Mouse (Mus musculus): Measurements from ENCODE around the gene Foxn3. TPM values are rescaled to one million over a fixed set of nuclear protein-coding genes. Genes with fewer than 3 reads are reported as not detected.

Gene Foxn3
- polyA plus RNA-seq, 1 experiment from 2014 or later: 86.3 TPM

DNA sequence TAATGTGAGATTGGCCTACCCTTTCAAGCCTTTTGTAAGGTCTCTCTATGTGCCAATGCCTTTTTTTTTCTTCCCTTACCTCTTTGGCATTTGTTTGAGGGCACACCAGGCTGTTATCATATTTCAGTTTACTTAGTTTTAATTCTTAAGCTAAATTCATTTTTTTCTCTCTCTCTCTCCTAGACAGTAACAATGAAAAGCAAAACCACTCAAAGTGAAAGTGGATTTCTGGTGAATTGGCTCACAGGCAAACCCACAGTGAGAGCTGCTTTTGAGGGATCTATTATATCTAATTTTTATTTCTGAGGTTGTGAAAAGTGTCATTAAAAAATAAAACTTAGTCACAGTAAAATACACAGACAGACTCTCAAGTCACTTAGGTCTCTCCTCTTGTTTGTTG, 101.1 kb downstream of the Foxn3 start:
- Histone ChIP-seq H3K36me3 (ENCODE audit: control insufficient read depth, insufficient read depth, low read length) (no peaks in the 10 kb centered on the region), H3K4me3 (ENCODE audit: low read depth, low read length) (no peak overlapping the region), H3K4me1 (ENCODE audit: control insufficient read depth, insufficient read depth, low read length) (peaks cover under 1% of the 10 kb centered on the region), H3K9me3 (ENCODE audit: control insufficient read depth, low read length) (no peaks in the 10 kb centered on the region), H3K27me3 (replicated peaks; ENCODE audit: control insufficient read depth, insufficient read depth, low read length) (no peaks in the 10 kb centered on the region), H3K4me2 (ENCODE audit: low read depth, low read length) (no peak overlapping the region), H3K27ac (replicated peaks; ENCODE audit: low read depth, low read length) (no peak overlapping the region), H3K9ac (ENCODE audit: low read depth, low read length) (no peak overlapping the region)
- DNase-seq (ENCODE audit: low spot score): no peak
- no peak for ATAC-seq (ENCODE audit: low read depth)

GRCm38 (mm10) chr12:99457521-99458205, 105.7 kb downstream of the Foxn3 start:
- WGBS: 69% methylated on average over 10 of the region's 10 CpGs
- H3K4me3 ChIP-seq (ENCODE audit: low read depth, low read length): no peak overlapping the region
- H3K36me3 ChIP-seq (ENCODE audit: control insufficient read depth, insufficient read depth, low read length): no peaks in the 10 kb centered on the region
- DNase-seq (ENCODE audit: low spot score): peak; percentile 43
- H3K27ac ChIP-seq (replicated peaks; ENCODE audit: low read depth, low read length): no peak overlapping the region
- H3K4me2 ChIP-seq (ENCODE audit: low read depth, low read length): no peak overlapping the region
- H3K4me1 ChIP-seq (ENCODE audit: control insufficient read depth, insufficient read depth, low read length): no peaks in the 10 kb centered on the region; the same call in 1 of the 2 replicates
- H3K9ac ChIP-seq (ENCODE audit: low read depth, low read length): no peak overlapping the region
- peak; percentile 15; the same call in 1 of the 2 replicates for ATAC-seq (ENCODE audit: low read depth)
- H3K9me3 ChIP-seq (ENCODE audit: control insufficient read depth, low read length): no peaks in the 10 kb centered on the region
- no peaks in the 10 kb centered on the region for H3K27me3 ChIP-seq (replicated peaks; ENCODE audit: control insufficient read depth, insufficient read depth, low read length)

GRCm38 (mm10) chr12:99455580-99455979, 107.8 kb downstream of the Foxn3 start:
- Histone ChIP-seq H3K4me3 (ENCODE audit: low read depth, low read length) (no peak overlapping the region), H3K9me3 (ENCODE audit: control insufficient read depth, low read length) (no peaks in the 10 kb centered on the region), H3K36me3 (ENCODE audit: control insufficient read depth, insufficient read depth, low read length) (no peaks in the 10 kb centered on the region), H3K4me2 (ENCODE audit: low read depth, low read length) (no peak overlapping the region), H3K4me1 (ENCODE audit: control insufficient read depth, insufficient read depth, low read length) (no peaks in the 10 kb centered on the region; the same call in 1 of the 2 replicates), H3K27me3 (replicated peaks; ENCODE audit: control insufficient read depth, insufficient read depth, low read length) (no peaks in the 10 kb centered on the region), H3K9ac (ENCODE audit: low read depth, low read length) (no peak overlapping the region), H3K27ac (replicated peaks; ENCODE audit: low read depth, low read length) (no peak overlapping the region)
- ATAC-seq (ENCODE audit: low read depth) (no peak), DNase-seq (ENCODE audit: low spot score) (no peak)
- 86% methylated on average over 8 of the region's 8 CpGs for WGBS

- peak; percentile 35 for DNase-seq (ENCODE audit: low spot score)
- no peaks in the 10 kb centered on the region for H3K27me3 ChIP-seq (replicated peaks; ENCODE audit: control insufficient read depth, insufficient read depth, low read length)
- no peaks in the 10 kb centered on the region for H3K36me3 ChIP-seq (ENCODE audit: control insufficient read depth, insufficient read depth, low read length)
- H3K9me3 ChIP-seq (ENCODE audit: control insufficient read depth, low read length): no peaks in the 10 kb centered on the region
- no peak overlapping the region for H3K9ac ChIP-seq (ENCODE audit: low read depth, low read length)
- H3K4me3 ChIP-seq (ENCODE audit: low read depth, low read length): no peak overlapping the region
- H3K4me2 ChIP-seq (ENCODE audit: low read depth, low read length): no peak overlapping the region
- 0 out of 2 replicates have a peak, but pooled peaks have one; percentile 12 for ATAC-seq (ENCODE audit: low read depth)
- 46% methylated on average over 8 of the region's 9 CpGs for WGBS
- no peak overlapping the region for H3K27ac ChIP-seq (replicated peaks; ENCODE audit: low read depth, low read length)
- H3K4me1 ChIP-seq (ENCODE audit: control insufficient read depth, insufficient read depth, low read length): no peaks in the 10 kb centered on the region; the same call in 1 of the 2 replicates
Measured at GRCm38 (mm10) chr12:99454394-99454793, 109.0 kb downstream of the Foxn3 start.

- Histone ChIP-seq H3K4me1 (ENCODE audit: control insufficient read depth, insufficient read depth, low read length) (no peaks in the 10 kb centered on the region; the same call in 1 of the 2 replicates), H3K9ac (ENCODE audit: low read depth, low read length) (no peak overlapping the region), H3K27me3 (replicated peaks; ENCODE audit: control insufficient read depth, insufficient read depth, low read length) (no peaks in the 10 kb centered on the region)
Measured at GRCm38 (mm10) chr12:99453797-99454196, 109.6 kb downstream of the Foxn3 start.

DNA sequence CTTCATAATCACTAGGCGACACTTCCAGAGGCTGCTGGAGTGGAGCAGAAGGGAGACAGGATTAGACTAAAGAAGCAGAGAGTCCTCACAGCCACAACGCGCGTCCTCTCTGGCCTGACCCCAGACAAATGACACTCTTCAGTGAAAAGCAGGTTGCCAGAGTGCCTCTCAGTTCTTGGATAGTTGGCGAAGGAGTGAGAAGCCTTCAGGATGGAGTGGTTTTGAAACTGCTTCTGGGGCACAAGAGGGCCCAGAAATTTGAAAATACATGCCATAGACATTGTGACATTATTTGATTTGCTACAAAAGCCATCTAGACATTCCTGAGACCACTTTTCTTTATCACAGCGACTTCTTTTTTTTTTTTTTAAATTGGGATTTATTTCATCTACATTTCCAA, 113.3 kb downstream of the Foxn3 start:
- Histone ChIP-seq H3K9me3 (ENCODE audit: control insufficient read depth, low read length) (no peaks in the 10 kb centered on the region), H3K27me3 (replicated peaks; ENCODE audit: control insufficient read depth, insufficient read depth, low read length) (no peaks in the 10 kb centered on the region), H3K4me1 (ENCODE audit: control insufficient read depth, insufficient read depth, low read length) (no peaks in the 10 kb centered on the region; the same call in 1 of the 2 replicates), H3K36me3 (ENCODE audit: control insufficient read depth, insufficient read depth, low read length) (no peaks in the 10 kb centered on the region), H3K4me2 (ENCODE audit: low read depth, low read length) (no peak overlapping the region), H3K4me3 (ENCODE audit: low read depth, low read length) (no peak overlapping the region), H3K27ac (replicated peaks; ENCODE audit: low read depth, low read length) (no peak overlapping the region), H3K9ac (ENCODE audit: low read depth, low read length) (no peak overlapping the region)
- ATAC-seq (ENCODE audit: low read depth) (no peak), DNase-seq (ENCODE audit: low spot score) (no peak)
- 87% methylated on average over 6 of the region's 6 CpGs for WGBS

More at GRCm38 (mm10) chr12:99453797-99454196, 109.6 kb downstream of the Foxn3 start:
- DNase-seq (ENCODE audit: low spot score) (no peak), ATAC-seq (ENCODE audit: low read depth) (no peak)
- no peaks in the 10 kb centered on the region for H3K36me3 ChIP-seq (ENCODE audit: control insufficient read depth, insufficient read depth, low read length)
- 68% methylated on average over 4 of the region's 4 CpGs for WGBS
- H3K4me3 ChIP-seq (ENCODE audit: low read depth, low read length): no peak overlapping the region
- H3K4me2 ChIP-seq (ENCODE audit: low read depth, low read length): no peak overlapping the region
- no peaks in the 10 kb centered on the region for H3K9me3 ChIP-seq (ENCODE audit: control insufficient read depth, low read length)
- no peak overlapping the region for H3K27ac ChIP-seq (replicated peaks; ENCODE audit: low read depth, low read length)

GRCm38 (mm10) chr12:99447791-99448190, 115.6 kb downstream of the Foxn3 start:
- Histone ChIP-seq H3K4me3 (ENCODE audit: low read depth, low read length) (no peak overlapping the region), H3K4me1 (ENCODE audit: control insufficient read depth, insufficient read depth, low read length) (no peaks in the 10 kb centered on the region), H3K27me3 (replicated peaks; ENCODE audit: control insufficient read depth, insufficient read depth, low read length) (no peaks in the 10 kb centered on the region), H3K4me2 (ENCODE audit: low read depth, low read length) (no peak overlapping the region), H3K36me3 (ENCODE audit: control insufficient read depth, insufficient read depth, low read length) (no peaks in the 10 kb centered on the region), H3K9ac (ENCODE audit: low read depth, low read length) (no peak overlapping the region), H3K27ac (replicated peaks; ENCODE audit: low read depth, low read length) (no peak overlapping the region), H3K9me3 (ENCODE audit: control insufficient read depth, low read length) (no peaks in the 10 kb centered on the region)
- ATAC-seq (ENCODE audit: low read depth) (no peak), DNase-seq (ENCODE audit: low spot score) (no peak)
- 83% methylated on average over 5 of the region's 5 CpGs for WGBS

GRCm38 (mm10) chr12:99445018-99445674, 118.2 kb downstream of the Foxn3 start:
- WGBS: 64% methylated on average over 6 of the region's 6 CpGs

More at GRCm38 (mm10) chr12:99445018-99445674, 118.2 kb downstream of the Foxn3 start:
- DNase-seq (ENCODE audit: low spot score) (no peak), ATAC-seq (ENCODE audit: low read depth) (no peak)
- H3K36me3 ChIP-seq (ENCODE audit: control insufficient read depth, insufficient read depth, low read length): no peaks in the 10 kb centered on the region
- H3K9ac ChIP-seq (ENCODE audit: low read depth, low read length): no peak overlapping the region
- H3K27ac ChIP-seq (replicated peaks; ENCODE audit: low read depth, low read length): no peak overlapping the region
- H3K4me3 ChIP-seq (ENCODE audit: low read depth, low read length): no peak overlapping the region
- no peaks in the 10 kb centered on the region for H3K9me3 ChIP-seq (ENCODE audit: control insufficient read depth, low read length)
- H3K4me1 ChIP-seq (ENCODE audit: control insufficient read depth, insufficient read depth, low read length): no peaks in the 10 kb centered on the region
- H3K4me2 ChIP-seq (ENCODE audit: low read depth, low read length): no peak overlapping the region
- H3K27me3 ChIP-seq (replicated peaks; ENCODE audit: control insufficient read depth, insufficient read depth, low read length): no peaks in the 10 kb centered on the region

Measured in embryonic facial prominence, embryonic 14.5 days (tissue).